Mouse (Mus musculus): ENCODE results near the gene Itsn1.

- TF ChIP-seq CTCF (IDR thresholded peaks at IDR 0.05; ENCODE audit: low read depth) (no peak), EP300 (optimal IDR thresholded peaks at IDR 0.05) (no peak)
These were observed 99.5 kb downstream of the Itsn1 start for GRCm38 (mm10) chr16:91828603-91829002.
